Mouse (Mus musculus): ENCODE measurements around the gene Hnrnpu.
A peak's percentile ranks its signal among the peaks of the same experiment; 100 is the strongest.
"Not testable (repeated sequence)": the region's sequence is repeated elsewhere in the genome, so short reads cannot be mapped to it uniquely, and the experiment has no call there.

Hnrnpu gene

GRCm38 (mm10) chr1:178337551-178338317 lies at the start of gene Hnrnpu:
Gene Hnrnpu (minus strand): TSS chr1:178337797.
- peak; percentile 98 for DNase-seq

- DNase-seq, result no peak
These were observed 44.6 kb upstream of the Hnrnpu start for GRCm38 (mm10) chr1:178382165-178382564.

DNA sequence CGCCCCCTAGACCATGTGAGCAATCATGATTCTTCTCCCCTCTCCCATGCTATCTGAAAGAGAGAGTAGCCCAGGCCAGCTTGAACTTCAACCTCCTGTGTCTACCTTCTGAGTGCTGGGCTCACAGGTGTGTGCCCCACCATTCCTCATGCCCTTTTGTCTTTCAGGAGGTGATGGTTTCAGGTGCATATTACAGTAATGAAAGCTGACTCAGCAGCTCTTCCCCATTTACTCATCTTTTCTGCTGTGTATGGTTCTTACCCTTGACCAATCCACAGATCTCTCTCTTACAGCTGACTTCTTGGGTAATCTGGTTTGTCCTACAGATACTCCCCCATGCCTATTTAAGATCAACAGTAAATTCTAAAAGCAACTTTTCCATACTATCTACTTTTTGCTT lies 41.6 kb upstream of the Hnrnpu start:
- DNase-seq, result no peak

GRCm38 (mm10) chr1:178378115-178378514 lies 40.5 kb upstream of the Hnrnpu start:
- no peak for DNase-seq

GRCm38 (mm10) chr1:178376907-178377306 lies 39.3 kb upstream of the Hnrnpu start:
- DNase-seq, result no peak

DNA sequence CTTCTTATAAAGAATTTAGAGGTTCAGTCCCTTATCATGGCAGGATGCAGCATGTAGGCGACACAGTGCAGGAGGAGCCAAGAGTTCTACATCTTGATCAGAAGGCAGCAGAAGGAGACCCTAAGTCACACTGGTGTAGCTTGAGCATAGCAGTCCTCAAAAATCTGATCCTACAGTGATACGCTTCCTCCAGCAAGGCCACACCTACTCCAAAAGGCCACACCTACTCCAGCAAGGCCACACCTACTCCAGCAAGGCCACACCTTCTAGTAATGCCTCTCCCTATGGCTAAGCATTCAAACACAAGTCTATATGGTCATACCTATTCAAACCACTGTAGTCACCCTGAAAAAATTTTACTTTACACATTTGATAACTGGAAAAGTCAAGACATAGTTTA lies 38.5 kb upstream of the Hnrnpu start:
- no peak for DNase-seq

DNA sequence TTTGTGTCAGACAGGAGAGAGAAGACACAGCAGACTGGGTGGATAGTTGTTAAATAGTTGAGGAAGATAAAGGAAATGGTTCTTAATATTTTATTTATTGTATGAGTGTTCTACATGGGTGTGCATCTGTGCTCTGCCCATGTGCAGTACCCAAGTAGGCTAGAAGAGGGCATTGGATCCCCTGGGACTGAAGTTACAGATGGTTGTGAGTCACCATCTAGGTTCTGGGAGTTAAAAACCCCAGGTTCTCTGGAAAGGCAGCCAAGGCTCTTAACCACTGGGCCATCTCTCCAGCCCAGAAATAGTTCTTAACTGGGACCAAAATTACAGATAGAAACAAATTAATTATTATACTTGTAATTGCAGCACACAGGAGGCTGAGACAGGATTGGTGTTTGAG lies 37.8 kb upstream of the Hnrnpu start:
- no peak for DNase-seq

DNA sequence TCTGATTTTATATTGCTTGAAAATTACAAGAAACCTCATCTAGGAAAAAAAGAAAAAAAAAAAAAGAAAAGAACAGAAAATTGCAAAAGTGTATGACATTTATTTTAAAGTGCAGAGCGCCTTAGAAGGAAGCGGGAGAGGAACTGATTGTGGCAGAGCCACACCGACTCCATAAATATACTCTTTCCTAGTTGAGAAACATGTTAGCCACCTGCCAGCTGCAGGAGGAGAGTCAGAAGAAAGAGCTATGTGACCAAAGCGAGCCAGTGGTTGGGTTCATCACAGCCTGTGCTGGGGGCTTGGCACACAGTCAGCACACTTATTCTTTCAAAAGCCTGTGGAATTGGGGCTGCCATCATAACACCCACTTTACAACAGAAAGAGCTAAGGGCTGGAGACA lies 35.1 kb upstream of the Hnrnpu start:
- DNase-seq, result no peak

GRCm38 (mm10) chr1:178369272-178369651 lies 31.7 kb upstream of the Hnrnpu start:
- DNase-seq, result peak; percentile 52

DNA sequence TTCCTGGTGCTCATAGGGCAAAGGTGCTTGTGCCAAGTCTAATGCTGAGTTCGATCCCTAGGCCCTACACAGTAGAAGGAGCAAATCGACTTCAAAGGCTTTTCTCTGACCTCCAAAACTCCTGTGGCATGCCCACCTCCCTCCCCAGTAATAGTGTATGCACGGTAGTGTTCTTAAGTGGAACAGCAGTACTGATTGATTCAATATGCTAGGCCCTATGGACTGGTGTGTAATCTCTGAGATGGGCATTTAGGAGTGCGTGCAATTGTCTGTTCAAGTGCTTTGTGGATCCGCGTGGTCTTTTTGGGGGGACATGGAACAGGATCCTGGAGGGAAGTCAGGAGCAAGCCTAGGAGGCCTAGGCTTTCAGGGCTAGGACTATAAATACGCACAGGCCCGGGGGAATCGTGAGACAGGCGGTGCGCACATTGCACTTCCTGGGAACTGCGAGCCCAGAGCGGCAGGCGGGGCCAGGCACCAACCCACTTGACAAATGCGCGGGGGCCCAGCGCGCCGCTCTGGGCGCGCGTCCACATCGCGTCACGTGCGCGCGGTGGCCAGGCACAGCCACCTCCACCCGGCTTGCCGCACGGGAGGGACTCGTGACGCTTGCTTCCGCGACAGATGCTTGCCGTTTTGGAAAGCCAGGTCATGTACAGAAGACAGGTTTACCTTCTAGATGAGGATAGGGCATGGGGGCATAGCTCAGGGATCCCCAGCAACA lies 31.1 kb upstream of the Hnrnpu start:
- DNase-seq, result peak; percentile 90

GRCm38 (mm10) chr1:178368121-178368520 lies 30.5 kb upstream of the Hnrnpu start:
- DNase-seq, result no peak

- DNase-seq, result no peak
These were observed 27.6 kb upstream of the Hnrnpu start for GRCm38 (mm10) chr1:178365171-178365570.

GRCm38 (mm10) chr1:178360702-178361101 lies 23.1 kb upstream of the Hnrnpu start:
- DNase-seq, result no peak

- no peak for DNase-seq
These were observed 22.7 kb upstream of the Hnrnpu start for GRCm38 (mm10) chr1:178360264-178360663.

DNA sequence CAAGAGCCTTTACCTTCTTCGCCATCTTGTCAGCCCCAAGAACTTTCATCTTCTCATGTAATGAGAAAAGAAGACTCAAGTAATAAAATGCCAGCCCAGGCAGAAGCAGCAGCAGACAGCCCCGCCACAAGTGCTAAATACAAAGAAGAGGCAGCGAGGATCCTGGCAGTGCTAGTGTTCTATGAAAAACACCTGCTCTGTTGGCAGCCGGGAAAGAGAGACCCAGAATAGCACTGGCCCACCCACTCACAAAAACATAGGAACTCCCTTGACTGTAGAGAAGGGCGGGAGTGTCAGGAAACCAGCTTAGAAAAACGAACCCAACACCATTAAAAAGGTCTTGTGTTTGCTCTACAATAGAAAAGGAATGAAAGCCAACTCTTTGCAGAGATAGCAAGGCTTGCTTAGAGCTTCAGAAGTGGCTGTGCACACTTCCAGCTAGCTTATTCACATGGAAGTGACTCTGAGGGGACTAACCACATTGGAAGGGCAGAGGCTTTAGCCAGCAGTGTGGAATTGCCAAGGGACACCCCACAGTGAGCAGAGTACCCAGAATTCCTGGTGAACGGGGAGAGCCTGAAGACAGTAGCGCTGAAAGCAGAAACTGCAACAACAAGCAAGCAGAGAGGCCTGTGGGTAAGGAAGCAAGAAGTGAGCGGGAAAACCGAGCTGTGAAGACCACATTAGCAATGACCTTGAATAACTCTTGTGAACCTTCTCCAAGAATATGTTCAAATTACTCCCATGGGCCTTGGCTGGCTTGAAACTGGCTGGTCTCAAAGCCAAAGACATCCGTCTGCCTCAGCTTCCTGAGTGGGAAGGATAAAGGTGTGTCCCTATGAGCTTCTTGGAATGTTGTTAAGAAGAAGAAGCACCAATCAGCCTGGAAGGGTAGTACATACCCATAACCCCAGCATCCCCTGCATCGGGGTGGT lies 20.4 kb upstream of the Hnrnpu start:
- no peak for DNase-seq

GRCm38 (mm10) chr1:178354576-178354975 lies 17.0 kb upstream of the Hnrnpu start:
- no peak for DNase-seq

DNA sequence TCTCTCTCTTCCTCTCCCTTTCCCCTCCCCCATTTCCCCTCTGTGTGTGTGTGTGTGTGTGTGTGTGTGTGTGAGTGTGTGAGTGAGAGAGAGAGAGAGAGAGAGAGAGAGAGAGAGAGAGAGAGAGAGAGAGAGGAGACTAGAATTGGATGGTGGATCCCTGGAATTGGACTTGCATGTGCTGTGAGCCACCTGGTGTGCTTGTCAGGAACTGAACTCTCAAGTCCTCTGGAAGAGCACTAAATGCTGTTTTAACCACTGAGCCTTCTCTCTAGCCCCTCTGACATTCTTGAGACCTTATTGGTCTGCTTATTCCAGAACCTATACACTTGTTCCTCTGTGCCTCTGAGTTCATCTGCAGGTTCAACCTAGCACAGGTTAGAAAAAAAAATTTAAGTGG lies 14.0 kb upstream of the Hnrnpu start:
- DNase-seq, result peak; percentile 33

DNA sequence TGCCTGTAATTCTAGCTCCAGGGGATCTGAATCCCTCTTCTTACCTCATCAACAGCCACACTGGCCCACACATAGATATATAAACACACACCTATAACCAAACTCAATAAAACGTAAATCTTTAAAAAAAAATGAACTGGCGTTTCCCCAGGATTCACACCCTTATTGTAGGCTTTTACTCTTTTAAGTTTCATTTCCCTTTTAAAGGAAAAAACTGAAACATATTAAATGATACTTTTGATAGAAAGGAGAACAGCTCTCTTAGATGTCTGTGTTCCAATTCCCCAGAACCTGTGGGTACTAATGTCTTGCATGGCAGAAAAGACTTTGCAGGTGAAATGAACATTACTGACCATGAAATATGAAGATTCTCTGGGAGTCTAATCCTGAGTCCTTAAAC lies 13.2 kb upstream of the Hnrnpu start:
- DNase-seq, result no peak

- not testable (repeated sequence) for DNase-seq
These were observed 6.6 kb upstream of the Hnrnpu start for GRCm38 (mm10) chr1:178344071-178344805.

- DNase-seq, result no peak
These were observed 5.0 kb upstream of the Hnrnpu start for GRCm38 (mm10) chr1:178342612-178343011.

GRCm38 (mm10) chr1:178342063-178342462 lies 4.5 kb upstream of the Hnrnpu start:
- DNase-seq, result no peak

DNA sequence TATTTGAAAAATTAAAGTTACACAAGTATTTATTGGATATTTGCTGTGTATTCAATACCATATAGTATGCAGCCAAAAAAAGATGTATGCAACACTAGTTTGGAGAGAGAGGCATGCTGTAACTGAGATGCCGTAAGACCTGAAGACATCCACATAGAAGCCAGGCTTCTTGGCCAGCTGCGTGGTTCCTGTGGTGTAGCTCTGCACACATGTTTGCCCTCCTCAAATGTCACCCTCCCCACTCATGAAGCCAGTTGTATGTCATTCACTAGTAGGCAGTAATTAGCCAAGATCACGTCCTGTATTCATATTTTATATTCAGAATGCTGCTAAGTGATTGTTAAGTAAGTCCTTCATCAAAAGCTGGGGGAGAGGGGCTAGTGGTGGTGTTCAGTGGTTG lies 3.8 kb upstream of the Hnrnpu start:
- no peak for DNase-seq

DNA sequence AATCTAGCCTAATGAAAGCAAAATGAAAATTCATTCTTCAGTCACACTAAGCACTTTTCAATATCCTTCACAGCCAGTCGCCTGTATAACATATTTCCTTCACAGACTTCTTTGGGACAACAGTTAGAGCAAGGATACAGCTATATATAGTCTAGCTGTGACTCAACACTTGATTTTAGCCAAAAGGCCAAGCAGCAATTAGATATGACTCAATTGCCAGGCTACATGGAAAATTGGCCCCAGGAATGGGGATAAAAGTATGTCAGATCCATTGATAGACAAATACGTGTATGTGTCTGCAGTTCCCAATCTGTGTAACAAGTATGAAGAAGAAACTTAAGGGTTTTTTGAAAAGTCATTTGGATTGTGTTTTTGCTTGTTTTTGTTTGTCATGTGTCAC lies 2.6 kb upstream of the Hnrnpu start:
- DNase-seq, result no peak
